Mouse (Mus musculus) urinary bladder, adult 2 months (tissue): ENCODE results near the gene Grin2b. TPM values are rescaled to one million over a fixed set of nuclear protein-coding genes. Genes with fewer than 3 reads are reported as not detected.

Experiments
- DNase-seq: peaks from one replicate; pipeline ENCODE4 v3.0.0; 2022; ENCODE audit warnings: low spot score
- polyA plus RNA-seq: library from polyadenylated mRNA; depleted of rRNA; stranded (reverse); fragments of >200 nt; gene quantifications from 2 replicates; pipeline ENCODE4 v1.2.3, GENCODE M21; 2012

Grin2b gene
- polyA plus RNA-seq, 1 experiment = not detected

DNA sequence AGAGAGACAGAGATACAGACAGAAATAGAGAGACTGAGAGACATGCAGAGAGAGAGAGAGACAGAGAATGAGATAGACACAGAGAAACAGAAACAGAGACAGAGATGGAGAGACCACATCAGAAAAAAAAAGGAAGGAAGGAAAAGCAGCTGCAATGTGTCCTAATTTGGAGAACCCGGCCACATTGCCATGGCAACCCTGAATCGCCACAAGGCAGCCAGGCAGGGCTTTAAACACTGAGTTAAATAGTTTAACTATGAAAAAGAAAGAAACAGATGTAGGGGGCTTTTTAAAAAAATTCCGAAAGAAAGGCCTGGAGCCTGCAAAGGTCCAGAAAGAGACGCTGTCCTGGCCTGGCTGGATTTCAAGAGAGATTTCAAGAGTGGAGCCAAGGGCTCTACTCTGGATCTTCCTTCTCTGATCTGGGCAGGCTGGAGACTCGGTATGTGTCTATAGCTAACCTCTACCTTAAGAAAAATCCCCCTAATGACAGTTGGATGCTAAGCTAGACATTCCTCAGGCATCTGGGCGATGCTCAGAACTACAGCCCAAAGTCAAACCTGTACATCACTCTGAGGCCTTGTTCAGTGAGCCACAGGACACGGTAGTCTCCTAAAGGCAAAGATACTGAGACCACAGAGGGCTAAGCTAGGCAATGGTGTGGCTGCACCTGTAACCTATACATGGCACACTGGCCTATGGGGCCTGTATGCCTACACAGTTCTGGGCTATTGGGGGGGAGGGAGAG lies 162.8 kb downstream of the Grin2b start:
- no peak for DNase-seq

DNA sequence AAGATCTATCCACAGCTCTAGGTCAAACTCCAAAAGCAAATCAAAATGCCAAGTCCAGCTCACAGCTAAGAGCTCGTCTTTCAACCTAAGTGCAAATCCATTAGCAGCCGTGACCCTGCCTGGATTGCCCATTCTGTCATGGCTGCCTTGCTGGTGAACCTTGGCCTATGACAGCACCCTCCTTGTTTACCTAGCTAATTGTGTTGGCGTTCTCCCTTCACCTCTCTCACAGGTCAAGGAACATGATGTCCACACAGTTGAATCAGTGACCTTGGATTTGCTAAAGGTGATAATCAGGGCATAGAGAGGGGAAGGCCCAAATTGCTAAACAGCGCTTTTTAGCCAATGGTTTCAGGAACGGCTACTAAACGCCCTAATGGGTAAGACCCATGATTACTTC lies 165.2 kb downstream of the Grin2b start:
- DNase-seq = no peak

DNA sequence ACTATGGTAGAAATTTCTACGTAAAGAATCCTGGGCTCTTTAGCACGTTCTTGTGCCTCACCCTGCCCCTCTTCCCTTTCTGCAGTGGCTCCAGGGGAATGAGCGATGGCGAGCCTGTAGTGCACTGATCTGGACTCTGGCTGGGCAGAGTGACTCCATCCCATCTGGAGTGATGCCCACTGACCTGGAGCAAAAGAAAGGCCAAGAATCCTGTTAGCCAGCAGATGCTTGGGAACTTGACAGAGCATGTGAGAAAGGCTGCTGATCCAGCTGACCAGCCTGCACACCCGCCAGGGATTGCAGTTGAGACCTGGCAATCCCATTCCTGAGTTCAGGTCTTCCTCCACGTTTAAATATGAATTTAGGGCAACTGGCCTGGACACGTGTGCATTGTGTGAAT lies 178.6 kb downstream of the Grin2b start:
- no peak for DNase-seq

DNA sequence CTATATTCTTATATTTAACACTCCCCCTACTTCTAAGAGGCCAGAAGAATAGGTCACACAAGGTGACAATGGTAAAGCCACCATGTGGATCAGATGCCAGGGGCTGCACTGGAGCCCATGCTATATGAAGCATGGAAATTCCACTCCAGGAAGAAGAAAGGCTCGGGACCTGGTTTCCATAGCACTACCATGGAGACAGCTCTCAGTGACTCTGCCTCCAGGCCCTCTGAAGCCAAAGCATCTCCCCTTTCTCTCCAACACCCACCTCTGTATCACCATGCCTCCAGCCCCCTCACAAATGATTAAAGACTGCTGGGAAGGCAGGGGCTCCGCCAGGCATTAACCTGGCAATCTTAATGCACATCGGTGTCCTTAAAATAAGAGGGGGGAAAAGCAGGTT lies 179.4 kb downstream of the Grin2b start:
- no peak for DNase-seq

DNA sequence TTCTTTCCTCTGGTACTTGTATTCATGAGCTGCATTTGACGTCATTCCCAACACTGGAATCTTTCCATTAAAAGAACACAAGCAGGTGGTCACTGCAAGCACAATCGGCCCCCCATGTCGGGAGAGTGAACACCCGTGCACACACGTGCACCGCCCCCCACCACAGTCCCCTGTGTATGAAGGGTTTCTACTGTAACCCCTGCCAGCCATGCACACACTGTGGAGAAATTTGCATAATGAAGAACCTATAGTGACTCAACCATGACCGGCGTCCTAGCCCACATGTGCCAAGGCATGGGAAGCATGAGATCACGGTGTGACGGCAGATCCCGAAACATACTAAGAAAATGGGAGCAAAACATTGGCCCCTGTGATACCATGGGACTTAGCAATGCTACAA lies 179.9 kb downstream of the Grin2b start:
- no peak for DNase-seq

DNA sequence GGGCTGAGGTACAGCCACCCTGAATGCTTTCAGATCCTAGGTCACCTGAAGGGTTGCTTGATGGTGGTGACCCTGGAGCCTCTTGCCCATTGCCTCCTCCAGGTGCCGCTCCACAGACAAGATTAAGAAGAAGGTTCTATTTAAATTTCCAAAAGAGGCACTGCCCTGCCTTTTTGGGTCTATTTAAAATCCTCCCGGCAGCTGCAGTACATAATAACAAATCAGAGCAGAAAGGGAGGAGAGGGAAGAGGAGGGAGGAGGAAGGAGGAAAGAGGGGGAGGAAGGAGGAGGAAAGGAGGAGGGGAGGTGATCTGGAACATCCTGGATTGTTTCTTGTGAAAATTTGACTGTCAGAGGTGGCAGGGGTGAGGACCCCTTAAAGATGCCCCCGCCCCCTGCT lies 197.2 kb downstream of the Grin2b start:
- no peak for DNase-seq

DNA sequence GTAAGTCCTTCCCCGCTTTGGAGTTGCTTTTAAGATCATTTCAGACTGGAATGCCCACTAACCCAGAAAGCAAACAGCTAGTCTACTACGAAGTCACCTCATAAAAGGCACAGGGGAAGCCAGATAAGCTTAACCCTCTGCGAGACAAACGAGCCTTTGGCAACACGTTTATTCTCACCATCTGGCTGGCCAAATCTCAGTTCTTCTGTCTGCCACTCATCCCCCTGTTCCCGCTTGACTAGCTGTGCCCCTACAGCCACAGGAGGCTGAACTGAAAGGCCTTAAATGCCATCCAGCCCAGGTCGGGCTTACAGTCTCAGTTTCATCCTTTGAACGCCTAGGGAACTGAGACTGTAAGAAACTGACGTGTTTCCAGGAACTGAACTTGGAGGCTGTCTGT lies 200.8 kb downstream of the Grin2b start:
- DNase-seq = no peak

DNA sequence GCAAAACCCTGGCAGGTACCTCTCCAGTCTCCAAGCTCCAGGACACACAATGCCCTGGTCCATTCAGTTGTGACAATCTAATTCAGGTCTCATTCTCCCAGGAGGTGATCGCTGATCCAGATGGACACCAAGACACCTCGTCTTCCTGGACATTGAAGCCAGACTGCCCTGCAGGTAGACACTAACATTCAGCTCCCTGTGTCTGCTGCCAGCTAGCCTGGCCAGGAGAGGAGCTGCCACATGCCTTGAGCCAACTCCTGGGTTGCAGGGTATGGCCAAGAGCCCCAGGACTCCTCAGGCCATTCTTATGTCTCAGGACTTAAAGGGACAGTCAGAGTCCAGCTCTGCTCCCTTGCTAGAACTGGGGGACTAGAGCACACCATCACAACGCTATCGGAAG lies 201.8 kb downstream of the Grin2b start:
- no peak for DNase-seq

DNA sequence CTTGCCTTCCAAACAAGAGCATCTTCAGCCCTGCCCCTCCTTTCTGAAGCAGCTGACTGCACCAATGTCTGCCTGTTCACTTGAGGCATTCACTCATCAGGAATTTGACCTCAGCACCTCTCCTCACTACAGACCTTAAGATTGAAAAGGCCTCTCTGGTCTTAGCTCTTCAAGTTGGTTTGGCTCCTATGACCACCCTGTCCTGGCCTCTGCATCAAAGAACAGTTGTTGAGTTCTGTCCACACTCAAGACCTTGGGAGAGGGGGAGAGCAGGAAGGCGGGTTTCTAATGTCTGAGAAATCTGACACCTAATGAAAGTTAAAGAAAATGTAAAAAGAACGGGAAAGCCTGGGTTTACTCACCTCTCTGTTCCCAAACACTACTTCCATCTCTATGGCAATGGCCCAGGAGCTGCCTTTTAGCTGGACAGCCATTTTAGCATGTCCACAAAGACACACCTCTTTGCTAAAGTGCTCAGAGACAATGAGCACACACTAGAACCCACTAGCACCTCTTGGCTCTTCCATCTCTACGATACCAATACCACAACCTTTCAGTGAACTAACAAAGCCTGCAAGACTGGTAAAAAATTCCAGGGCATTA lies 202.5 kb downstream of the Grin2b start:
- no peak for DNase-seq

DNA sequence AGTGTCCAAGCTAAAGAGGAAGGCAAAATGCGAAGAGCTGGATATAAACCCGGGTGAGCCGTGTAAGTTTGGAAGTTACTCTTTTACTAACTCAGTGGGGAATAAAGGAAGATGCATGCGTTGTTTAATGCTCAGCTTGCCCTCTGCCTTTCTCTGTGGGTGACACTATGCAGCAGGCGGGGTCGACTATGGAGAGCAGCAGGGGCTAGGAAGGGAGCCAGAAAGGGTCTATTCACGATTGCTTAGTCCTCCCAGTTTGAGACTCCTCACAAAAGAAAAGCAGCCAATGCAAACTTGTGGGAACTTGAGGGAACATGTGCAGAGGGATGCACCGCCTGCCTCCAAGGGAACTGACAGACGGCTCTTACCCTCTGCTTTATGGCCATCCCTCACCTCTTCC lies 211.5 kb downstream of the Grin2b start:
- no peak for DNase-seq

DNA sequence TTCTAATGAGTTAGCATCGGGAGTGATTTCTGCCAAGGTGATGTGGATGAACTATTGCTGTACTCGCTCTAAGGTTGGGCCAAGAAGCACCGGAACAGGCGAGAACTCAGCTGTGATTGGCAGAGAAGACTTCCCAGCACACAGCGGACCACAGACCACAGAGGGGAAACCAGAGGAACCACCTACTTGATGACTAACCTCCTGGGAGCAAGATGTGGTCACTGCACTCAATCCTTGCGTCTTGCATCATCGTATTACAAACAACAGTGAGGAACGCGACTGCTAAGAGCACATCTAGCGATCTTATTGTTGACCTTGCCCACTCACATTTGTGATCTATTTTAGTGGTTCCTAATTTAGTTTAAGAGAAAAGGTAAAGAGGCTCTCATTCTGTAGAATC lies 213.7 kb downstream of the Grin2b start:
- DNase-seq = no peak

DNA sequence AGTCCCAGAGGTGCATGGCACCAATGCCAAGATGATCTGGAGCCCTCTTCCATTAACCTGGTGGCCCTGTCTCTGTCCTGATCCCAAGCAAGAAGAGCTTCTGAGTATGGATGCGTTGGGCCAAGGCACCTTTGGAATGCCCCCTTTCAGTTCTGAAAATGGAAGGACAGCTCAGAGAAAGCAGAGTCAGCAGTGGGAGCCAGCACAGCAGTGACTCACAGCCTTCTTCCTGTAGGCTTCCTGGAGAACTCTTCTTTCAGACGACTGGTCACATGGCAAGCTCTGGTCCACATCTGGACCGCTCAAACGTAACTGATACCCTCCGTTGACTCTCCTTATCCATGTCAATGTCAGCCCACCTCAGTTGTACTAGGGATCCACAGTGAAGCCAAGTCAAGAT lies 221.6 kb downstream of the Grin2b start:
- no peak for DNase-seq

DNA sequence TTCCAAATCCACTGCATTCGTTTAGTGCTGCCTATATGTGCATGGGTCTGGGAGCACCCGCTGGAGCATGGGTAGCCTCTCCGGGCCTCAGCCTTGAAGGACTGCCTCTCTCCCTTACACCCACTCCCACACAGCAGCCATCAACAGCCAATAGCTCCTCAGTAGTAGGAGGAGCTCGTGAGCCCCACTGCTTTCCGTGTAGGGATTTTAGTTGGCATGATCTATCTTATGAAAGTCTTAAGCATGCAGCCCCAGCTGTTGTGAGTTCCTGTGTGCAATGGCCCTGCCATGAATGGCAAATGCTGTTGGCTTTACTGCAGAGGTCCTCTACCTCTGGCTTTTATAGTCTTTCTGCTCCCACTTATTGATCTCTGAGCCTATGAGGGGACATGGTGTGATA lies 227.8 kb downstream of the Grin2b start:
- DNase-seq = no peak

DNA sequence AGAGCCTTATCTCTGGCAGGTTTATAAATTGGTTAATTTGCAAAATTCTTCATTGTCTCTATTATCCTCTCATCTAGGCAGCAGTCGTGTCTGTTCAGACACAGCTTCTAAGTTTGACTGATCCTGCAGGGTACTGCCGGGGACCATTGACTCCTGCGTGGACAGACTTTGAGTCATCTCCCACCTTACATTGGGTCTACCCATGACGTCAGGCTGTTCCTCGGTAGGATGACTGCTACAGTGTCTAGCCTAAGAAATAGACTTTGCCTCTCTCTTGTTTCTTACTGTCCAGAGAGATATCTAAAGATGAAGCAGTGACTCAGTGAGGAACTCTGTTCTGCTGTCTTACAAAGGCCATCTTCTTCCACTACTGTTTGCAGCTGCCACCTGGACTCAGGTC lies 229.0 kb downstream of the Grin2b start:
- DNase-seq = no peak

DNA sequence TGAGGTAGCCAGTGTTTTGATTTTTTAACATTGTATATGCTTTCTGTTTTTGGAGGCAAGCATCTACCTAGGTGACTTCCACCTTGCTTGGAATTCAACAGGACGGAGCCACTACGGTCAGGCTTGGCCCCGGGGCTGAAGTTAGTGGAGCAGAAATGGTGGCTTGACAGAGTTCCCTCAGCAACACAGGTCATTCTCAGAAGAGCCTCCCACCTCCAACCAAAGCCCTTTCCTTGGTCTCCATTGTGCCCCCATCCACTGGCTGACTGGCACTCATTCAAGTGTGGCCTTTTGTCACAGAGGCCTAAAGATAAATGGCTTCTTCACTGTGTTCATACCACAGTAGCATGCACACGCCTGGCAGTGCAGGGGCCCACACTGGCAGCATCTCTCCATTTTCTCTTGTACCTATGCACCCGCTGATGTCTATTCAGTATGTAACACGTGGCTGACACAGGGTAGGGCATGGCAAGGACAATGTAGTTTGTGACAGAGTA lies 230.1 kb downstream of the Grin2b start:
- no peak for DNase-seq

DNA sequence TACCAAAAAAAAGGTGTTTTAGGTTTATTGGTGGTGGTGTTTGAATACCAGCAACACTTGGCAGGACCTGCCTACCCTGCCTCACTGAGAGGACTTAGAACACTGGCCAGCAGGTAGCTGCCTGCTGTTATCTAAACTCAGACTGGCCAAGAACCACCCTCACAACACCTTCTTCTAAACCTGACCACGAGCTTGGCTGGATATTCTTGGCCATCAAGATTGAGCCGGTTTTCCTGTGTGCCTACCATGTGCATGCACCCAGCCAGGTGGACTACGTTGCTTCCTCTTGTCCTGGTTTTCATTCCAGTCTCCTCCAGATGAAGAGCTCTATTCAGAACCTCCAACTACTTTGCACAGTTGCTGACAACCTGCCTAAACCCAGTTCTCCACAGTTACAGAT lies 240.4 kb downstream of the Grin2b start:
- DNase-seq = no peak

DNA sequence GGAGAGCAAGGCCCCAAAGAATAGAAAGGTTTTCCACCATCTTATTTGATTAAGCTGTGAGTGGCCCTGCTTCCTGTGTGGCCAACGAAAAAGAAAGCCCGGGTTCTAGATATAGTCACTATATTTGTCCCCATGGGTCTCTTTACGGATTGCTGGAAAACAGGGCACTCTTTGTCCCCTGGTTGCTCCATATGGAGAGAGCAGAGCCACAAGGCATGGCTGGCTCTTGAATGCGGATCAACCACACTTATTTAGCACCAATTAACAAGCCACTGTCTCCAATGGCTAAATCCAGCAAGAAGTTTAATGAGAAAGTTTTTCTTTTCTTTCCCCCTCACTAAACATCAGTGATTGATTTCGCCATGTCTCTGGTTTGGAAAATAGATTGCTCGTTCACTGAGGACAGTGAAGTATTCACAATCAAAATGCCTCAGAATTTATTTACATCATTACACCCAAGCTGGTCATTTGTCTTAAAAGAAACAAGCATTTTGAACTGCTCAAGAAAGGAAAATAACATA lies 240.9 kb downstream of the Grin2b start:
- DNase-seq = no peak

DNA sequence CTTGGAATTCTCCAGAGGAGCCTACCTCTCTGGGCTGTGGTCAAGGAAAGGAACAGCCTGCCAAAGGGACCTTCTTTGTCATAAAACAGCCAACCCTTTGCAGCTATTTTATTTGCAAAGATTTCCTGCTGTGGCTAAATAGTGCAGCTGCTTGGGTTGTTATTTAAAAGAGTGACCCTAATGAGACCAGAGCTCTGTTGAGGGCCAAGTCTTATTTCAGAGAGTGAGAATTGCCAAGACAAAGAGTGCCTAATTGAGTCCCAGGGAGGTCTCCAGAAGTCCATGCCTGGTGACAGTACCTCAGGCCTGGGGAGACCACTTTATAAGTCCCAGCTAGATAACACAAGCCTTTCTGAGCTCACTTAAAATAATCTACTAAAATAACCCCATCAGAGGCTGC lies 255.6 kb downstream of the Grin2b start:
- DNase-seq = no peak

DNA sequence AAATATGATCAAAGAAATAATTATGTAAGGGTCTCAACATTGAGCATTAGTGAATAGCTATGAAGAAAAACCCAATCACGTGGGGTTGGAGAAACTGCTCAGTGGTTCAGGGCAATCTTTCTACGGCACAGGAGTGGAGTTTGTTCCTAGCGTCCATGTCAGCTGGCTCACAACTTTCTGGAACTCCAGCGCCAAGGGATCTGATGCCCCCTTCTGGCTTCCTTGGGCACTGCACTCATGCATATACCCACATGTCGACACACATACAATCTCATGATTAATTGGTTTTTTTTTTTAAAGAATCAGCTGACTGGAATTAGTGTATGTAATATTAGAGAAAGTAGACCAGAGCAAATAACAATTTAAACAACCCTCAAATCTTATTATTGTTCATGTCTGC lies 258.7 kb downstream of the Grin2b start:
- no peak for DNase-seq

DNA sequence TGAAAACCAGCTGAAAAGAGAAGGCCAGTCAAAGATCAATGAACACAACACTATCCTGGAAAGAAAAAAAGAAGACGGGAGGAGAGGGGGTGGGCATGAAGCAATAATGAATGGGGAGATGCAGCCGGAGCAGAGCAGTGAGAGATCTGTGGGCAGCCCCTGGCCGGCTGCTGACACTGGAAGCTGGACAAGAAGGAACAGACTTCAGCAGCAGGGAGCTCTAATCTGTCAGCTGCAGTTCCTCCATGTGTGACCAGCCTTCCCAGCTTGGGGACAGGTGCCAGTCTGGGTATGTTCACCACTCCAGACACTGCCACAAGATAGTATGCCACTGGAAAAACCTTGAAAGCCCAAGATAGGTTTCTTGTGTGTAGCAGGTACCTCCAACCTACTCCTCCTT lies 261.2 kb downstream of the Grin2b start:
- no peak for DNase-seq

DNA sequence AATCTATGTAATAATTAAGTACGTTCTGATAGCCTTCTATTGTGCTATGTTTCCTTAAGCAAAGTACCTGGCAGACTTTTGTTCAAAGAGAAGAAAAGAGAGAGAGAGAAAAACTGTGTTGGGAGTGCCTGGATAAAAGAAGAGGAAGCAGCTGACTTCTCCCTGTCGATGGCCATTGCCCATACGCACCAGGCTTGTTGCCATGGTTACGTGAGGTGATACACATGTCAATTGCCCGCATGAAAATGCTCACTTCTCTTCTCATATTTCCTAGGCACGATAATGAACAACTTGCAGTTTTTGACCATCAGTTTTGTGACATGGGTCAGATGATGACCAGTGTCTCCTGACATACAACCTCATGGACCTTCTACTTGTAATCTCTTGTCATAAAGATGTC lies 262.2 kb downstream of the Grin2b start:
- DNase-seq = no peak

DNA sequence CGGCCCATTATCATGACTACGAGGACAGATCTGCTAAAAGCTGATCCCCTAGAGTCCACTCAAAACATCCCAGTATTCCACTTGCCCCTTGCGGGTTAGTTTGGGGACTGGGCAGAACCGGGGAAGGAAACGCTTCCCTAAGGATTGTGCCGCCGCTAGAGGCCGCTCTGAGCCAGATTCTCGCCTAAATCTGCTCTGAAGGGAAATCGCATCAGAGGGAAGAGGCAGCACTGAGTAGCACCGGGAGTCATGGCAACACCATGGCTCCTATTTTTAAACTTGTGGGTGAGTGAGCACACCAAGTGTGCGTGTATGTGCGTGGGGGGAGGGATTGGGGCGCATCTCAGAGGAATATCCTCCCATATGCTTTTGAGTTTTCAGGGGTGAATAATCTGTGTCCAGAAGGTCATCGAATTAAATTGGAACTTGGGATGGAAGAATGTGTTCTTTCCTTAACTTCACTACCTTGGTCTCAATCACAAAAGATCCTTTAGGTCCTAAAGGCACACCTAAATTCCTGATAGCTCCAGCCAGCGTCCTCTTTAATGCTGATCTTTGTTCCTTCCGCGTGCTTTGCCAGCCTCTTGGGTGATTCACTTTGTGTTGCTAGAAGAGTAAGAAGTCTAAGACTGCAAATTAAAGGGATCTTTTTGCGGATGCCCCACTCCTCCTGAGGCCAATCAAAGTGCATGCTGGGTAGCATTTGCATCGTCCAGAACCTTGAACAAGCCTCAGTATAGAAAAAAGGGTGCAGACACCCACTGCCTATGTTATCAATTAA lies 265.6 kb downstream of the Grin2b start:
- peak; percentile 55 for DNase-seq

DNA sequence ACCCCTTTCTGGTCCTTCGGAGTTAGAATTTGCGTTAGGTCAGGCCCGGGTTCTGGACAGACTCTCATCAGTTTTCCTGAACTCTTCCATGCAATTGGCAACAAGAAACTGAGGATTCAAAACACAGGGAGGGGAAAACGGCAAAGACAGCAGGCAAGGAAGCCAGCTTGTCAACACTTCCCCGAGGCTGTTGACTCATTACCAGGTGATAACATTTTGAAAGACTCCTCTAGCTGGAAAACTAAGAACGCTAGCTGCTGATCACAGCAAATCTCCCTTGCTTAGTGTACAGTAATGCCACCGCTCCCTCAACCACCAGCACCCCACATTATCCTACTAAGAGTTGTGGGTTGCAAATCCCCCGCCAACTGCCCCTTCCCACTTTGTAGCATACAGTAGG lies 266.2 kb downstream of the Grin2b start:
- DNase-seq = no peak
